Mouse (Mus musculus) heart, postnatal 14 days (tissue): ENCODE results near the gene Taco1. TPM values are rescaled to one million over a fixed set of nuclear protein-coding genes. Genes with fewer than 3 reads are reported as not detected.
"Not testable (repeated sequence)": the region's sequence is repeated elsewhere in the genome, so short reads cannot be mapped to it uniquely, and the experiment has no call there.

Experiments
- DNase-seq, 2 experiments: peaks; one replicate each; pipeline ENCODE4 v3.0.0; 2021 to 2022
- intact Hi-C: fragments of 180-260 bp; cut with DNase I; formaldehyde crosslinking; loops from one replicate; pipeline ENCODE4 v1.15.1; 2025
- total RNA-seq, 2 experiments: library from RNA; stranded (reverse); gene quantifications; 2 replicates each; pipeline ENCODE4 v1.2.3; 2021

Taco1 gene
- total RNA-seq, 2 experiments from 2014 or later, result 51.2 to 59.8 TPM

- no peak for DNase-seq
- intact Hi-C loops, result no loop called here
Observed at GRCm38 (mm10) chr11:106058020-106058419, 7.8 kb upstream of the Taco1 start.

- intact Hi-C loops, result no loop called here
- no peak for DNase-seq
Observed at GRCm38 (mm10) chr11:106060549-106060948, 5.3 kb upstream of the Taco1 start.

GRCm38 (mm10) chr11:106061311-106061710, 4.5 kb upstream of the Taco1 start:
- intact Hi-C loops, result no loop called here
- DNase-seq, result no peak

- no peak for DNase-seq
- intact Hi-C loops, result no loop called here
Observed at GRCm38 (mm10) chr11:106063756-106064155, 2.1 kb upstream of the Taco1 start.

- intact Hi-C loops, result no loop called here
- DNase-seq, result no peak
Observed at GRCm38 (mm10) chr11:106065073-106065922, 563 bp upstream of the Taco1 start.

- intact Hi-C loops, result not testable (repeated sequence)
- peak; percentile 53 to 57 for DNase-seq
Observed at GRCm38 (mm10) chr11:106066616-106067015, 755 bp downstream of the Taco1 start.

- no peak for DNase-seq
- intact Hi-C loops, result loop anchor here (2.0 kb wide), 1 partner anchor 147 kb away; no protein-coding TSS in a partner anchor
Observed at GRCm38 (mm10) chr11:106073774-106074173, 7.9 kb downstream of the Taco1 start.

GRCm38 (mm10) chr11:106076321-106076720, 10.5 kb downstream of the Taco1 start:
- intact Hi-C loops, result loop anchor here (5.0 kb wide), 1 partner anchor 74 kb away; no protein-coding TSS in a partner anchor
- DNase-seq, result peak; percentile 74 to 84

- peak; percentile 97 to 98 for DNase-seq
- intact Hi-C loops, result no loop called here
Observed at GRCm38 (mm10) chr11:106083708-106084701, 18.1 kb downstream of the Taco1 start, which contains the start of gene Map3k3. TSS of gene Map3k3 (plus strand) at chr11:106084613.

- peak; percentile 83 to 86 for DNase-seq
- intact Hi-C loops, result loop anchor here (1.0 kb wide), 1 partner anchor 49 kb away; no protein-coding TSS in a partner anchor
Observed at GRCm38 (mm10) chr11:106084911-106085561, 19.2 kb downstream of the Taco1 start.

GRCm38 (mm10) chr11:106098223-106098622, 32.4 kb downstream of the Taco1 start:
- DNase-seq, result peak; percentile 8 to 23
- intact Hi-C loops, result no loop called here

- peak in 1 of 2 experiments; percentile 14 for DNase-seq
- intact Hi-C loops, result loop anchor here (2.0 kb wide), 1 partner anchor 16 kb away; no protein-coding TSS in a partner anchor
Observed at GRCm38 (mm10) chr11:106102866-106103265, 37.0 kb downstream of the Taco1 start.

- intact Hi-C loops, result no loop called here
- DNase-seq, result no peak
Observed at GRCm38 (mm10) chr11:106106047-106106587, 40.3 kb downstream of the Taco1 start.

GRCm38 (mm10) chr11:106111688-106112087, 45.8 kb downstream of the Taco1 start:
- DNase-seq, result no peak

GRCm38 (mm10) chr11:106122221-106122620, 56.4 kb downstream of the Taco1 start:
- no peak for DNase-seq
- intact Hi-C loops, result no loop called here

More at GRCm38 (mm10) chr11:106111688-106112087, 45.8 kb downstream of the Taco1 start:
- intact Hi-C loops, result no loop called here

GRCm38 (mm10) chr11:106122736-106123135, 56.9 kb downstream of the Taco1 start:
- intact Hi-C loops, result no loop called here
- peak; percentile 10 to 14 for DNase-seq
